Mouse (Mus musculus) kidney, adult 18-20 months (tissue): Measurements from ENCODE around the gene Nr6a1.

Experiments
- DNase-seq: peaks from one replicate; pipeline ENCODE4 v3.0.0; 2021

The Nr6a1 gene

GRCm38 (mm10) chr2:38779939-38780338 lies 147.5 kb downstream of the Nr6a1 start:
- no peak for DNase-seq

- no peak for DNase-seq
These were observed 150.2 kb downstream of the Nr6a1 start for GRCm38 (mm10) chr2:38777326-38777725.

- no peak for DNase-seq
These were observed 152.6 kb downstream of the Nr6a1 start for GRCm38 (mm10) chr2:38774936-38775335.

- DNase-seq = no peak
These were observed 156.1 kb downstream of the Nr6a1 start for GRCm38 (mm10) chr2:38771478-38771797.

- DNase-seq = no peak
These were observed 156.6 kb downstream of the Nr6a1 start for GRCm38 (mm10) chr2:38770772-38771477.

GRCm38 (mm10) chr2:38767177-38767931 lies 160.1 kb downstream of the Nr6a1 start:
- DNase-seq = no peak

GRCm38 (mm10) chr2:38739847-38740246 lies 187.6 kb downstream of the Nr6a1 start:
- no peak for DNase-seq

GRCm38 (mm10) chr2:38739410-38739809 lies 188.1 kb downstream of the Nr6a1 start:
- peak; percentile 60 for DNase-seq

- no peak for DNase-seq
These were observed 188.7 kb downstream of the Nr6a1 start for GRCm38 (mm10) chr2:38738601-38739301.

GRCm38 (mm10) chr2:38735740-38736139 lies 191.7 kb downstream of the Nr6a1 start:
- DNase-seq = no peak

GRCm38 (mm10) chr2:38734721-38735120 lies 192.8 kb downstream of the Nr6a1 start:
- no peak for DNase-seq

- DNase-seq = no peak
These were observed 197.1 kb downstream of the Nr6a1 start for GRCm38 (mm10) chr2:38730331-38730827.

- no peak for DNase-seq
These were observed 202.1 kb downstream of the Nr6a1 start for GRCm38 (mm10) chr2:38725427-38725826.

GRCm38 (mm10) chr2:38723378-38723777 lies 204.1 kb downstream of the Nr6a1 start:
- no peak for DNase-seq

- DNase-seq = no peak
These were observed 205.4 kb downstream of the Nr6a1 start for GRCm38 (mm10) chr2:38722076-38722475.

- DNase-seq = no peak
These were observed 206.8 kb downstream of the Nr6a1 start for GRCm38 (mm10) chr2:38720661-38721060.

GRCm38 (mm10) chr2:38719354-38719753 lies 208.1 kb downstream of the Nr6a1 start:
- DNase-seq = no peak

- DNase-seq = no peak
These were observed 208.8 kb downstream of the Nr6a1 start for GRCm38 (mm10) chr2:38718676-38719075.

GRCm38 (mm10) chr2:38717436-38717835 lies 210.1 kb downstream of the Nr6a1 start:
- DNase-seq = no peak

GRCm38 (mm10) chr2:38714324-38714723 lies 213.2 kb downstream of the Nr6a1 start, which contains the start of gene Nr5a1:
Gene Nr5a1, minus strand, starts transcription at chr2:38714542.
- DNase-seq = no peak

GRCm38 (mm10) chr2:38713596-38713995 lies 213.9 kb downstream of the Nr6a1 start:
- no peak for DNase-seq

- no peak for DNase-seq
These were observed 214.7 kb downstream of the Nr6a1 start for GRCm38 (mm10) chr2:38712769-38713125.

- no peak for DNase-seq
These were observed 215.3 kb downstream of the Nr6a1 start for GRCm38 (mm10) chr2:38712076-38712768.
